Mouse (Mus musculus) forebrain, embryonic 13.5 days (tissue): ENCODE measurements around the gene Myo1b. TPM values are rescaled to one million over a fixed set of nuclear protein-coding genes. Genes with fewer than 3 reads are reported as not detected.

Experiments used
- ATAC-seq: fragments of 200-750 bp; cut with Nextera tagmentation; 2 replicates; pipeline ENCODE4 v1.8.0; 2017
- H3K27ac ChIP-seq: fragments of 300-500 bp; sonication (generic); 2 replicates; pipeline ENCODE4 v1.5.1; 2015; ENCODE audit warnings: inconsistent platforms, mild to moderate bottlenecking, moderate library complexity
- H3K27me3 ChIP-seq: fragments of 300-500 bp; sonication (generic); 2 replicates; pipeline ENCODE4 v1.6.1; 2015; ENCODE audit warnings: mild to moderate bottlenecking, inconsistent platforms
- H3K36me3 ChIP-seq: fragments of 300-500 bp; sonication (generic); 2 replicates; pipeline ENCODE4 v1.6.1; 2015; ENCODE audit warnings: mild to moderate bottlenecking, inconsistent platforms; ENCODE audit not compliant: poor library complexity, severe bottlenecking
- H3K4me1 ChIP-seq: fragments of 300-500 bp; sonication (generic); 2 replicates; pipeline ENCODE4 v1.6.1; 2015; ENCODE audit warnings: inconsistent platforms
- H3K4me2 ChIP-seq: fragments of 300-500 bp; sonication (generic); 2 replicates; pipeline ENCODE4 v1.6.1; 2015; ENCODE audit warnings: inconsistent platforms, mild to moderate bottlenecking, moderate library complexity
- H3K4me3 ChIP-seq: fragments of 300-500 bp; sonication (generic); 2 replicates; pipeline ENCODE4 v1.5.1; 2015; ENCODE audit warnings: mild to moderate bottlenecking, inconsistent platforms
- H3K9ac ChIP-seq: fragments of 300-500 bp; sonication (generic); 2 replicates; pipeline ENCODE4 v1.6.1; 2015; ENCODE audit warnings: mild to moderate bottlenecking, inconsistent platforms
- H3K9me3 ChIP-seq: fragments of 300-500 bp; sonication (generic); replicated peaks from 2 replicates; pipeline ENCODE4 v1.6.1; 2016; ENCODE audit warnings: inconsistent platforms
- WGBS: fragments of 180-500 bp; shearing (Covaris S2); methylation state at CpG from one replicate; pipeline ENCODE4 v1.1.7; 2015; 5-methylcytosine and 5-hydroxymethylcytosine counted together
- polyA plus RNA-seq: library from polyadenylated mRNA; unstranded; fragments of >200 nt; fragmentation: Nextera tagmentation; extraction: Ambion mirVana; gene quantifications from 2 replicates; pipeline ENCODE4 v1.2.1, GENCODE M21; 2015

Gene Myo1b
- polyA plus RNA-seq, 1 experiment from 2014 or later, result 112 TPM

DNA sequence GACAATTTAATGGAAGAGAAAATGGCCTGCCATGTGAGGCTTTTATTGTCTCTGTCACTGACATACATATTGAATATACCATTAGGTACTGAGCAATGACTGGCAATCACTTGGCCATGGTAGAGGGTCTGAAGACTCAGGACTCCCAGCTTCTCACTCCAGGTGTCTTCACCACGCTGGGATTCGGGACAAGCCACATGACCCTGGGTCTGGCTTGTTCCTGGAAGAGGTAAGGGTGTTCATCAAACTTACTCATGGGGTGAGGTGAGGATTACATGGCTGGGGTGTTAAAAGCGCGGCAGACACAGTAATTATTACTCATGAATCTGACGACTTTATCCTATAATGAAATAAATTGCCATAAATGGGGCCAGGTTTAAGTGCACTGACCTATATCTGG is 405 bp upstream of the Myo1b start:
- 0 out of 2 replicates have a peak, but pooled peaks have one; percentile 1 for ATAC-seq
- no peaks in the 10 kb centered on the region for H3K27me3 ChIP-seq
- H3K4me2 ChIP-seq, result peak overlapping the region; percentile 69
- H3K27ac ChIP-seq, result no peak overlapping the region
- peak overlapping the region; percentile 93 for H3K4me3 ChIP-seq
- 49% methylated on average over 5 of the region's 5 CpGs for WGBS
- H3K4me1 ChIP-seq, result peaks cover 23% of the 10 kb centered on the region
- no peaks in the 10 kb centered on the region for H3K9me3 ChIP-seq
- H3K9ac ChIP-seq, result peak overlapping the region; percentile 97
- no peaks in the 10 kb centered on the region for H3K36me3 ChIP-seq

DNA sequence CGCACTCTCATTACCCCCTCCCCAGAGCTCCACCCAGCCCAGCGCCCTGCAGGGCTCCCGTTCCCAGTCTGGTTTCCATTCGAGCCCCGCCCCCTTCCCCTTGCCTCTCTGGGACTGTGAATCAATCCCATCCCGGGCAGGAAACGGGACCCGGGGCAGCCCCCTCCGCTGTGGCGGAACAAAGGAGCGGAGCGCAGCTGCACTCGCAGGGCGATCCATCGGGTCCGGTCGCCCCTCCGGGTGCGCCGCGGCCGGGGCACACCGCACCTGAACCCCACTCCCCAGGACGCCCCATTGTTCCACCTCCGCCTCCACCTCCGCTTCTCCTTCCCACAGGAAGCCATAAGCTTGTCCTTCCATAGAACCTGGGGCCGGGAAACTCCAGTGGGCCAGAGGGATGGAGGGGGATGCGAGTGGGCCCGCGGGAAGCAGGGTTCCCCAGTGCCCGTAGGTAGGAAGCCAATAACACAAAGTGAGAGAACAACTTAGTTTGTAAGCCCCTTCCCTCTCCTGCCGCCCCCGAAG is 758 bp downstream of the Myo1b start:
- WGBS, result under 1% methylated on average over 33 of the region's 33 CpGs
- ATAC-seq, result peak; percentile 94
- H3K27me3 ChIP-seq, result no peaks in the 10 kb centered on the region
- H3K4me3 ChIP-seq, result peak overlapping the region; percentile 93
- H3K27ac ChIP-seq, result peak overlapping the region; percentile 94
- no peaks in the 10 kb centered on the region for H3K36me3 ChIP-seq
- H3K9me3 ChIP-seq, result no peaks in the 10 kb centered on the region
- peak overlapping the region; percentile 97 for H3K9ac ChIP-seq
- H3K4me1 ChIP-seq, result peaks cover 32% of the 10 kb centered on the region
- peak overlapping the region; percentile 69 for H3K4me2 ChIP-seq

- H3K4me2 ChIP-seq, result peak overlapping the region; percentile 69
- H3K9ac ChIP-seq, result no peak overlapping the region
- no peaks in the 10 kb centered on the region for H3K9me3 ChIP-seq
- peak overlapping the region; percentile 93 for H3K4me3 ChIP-seq
- H3K36me3 ChIP-seq, result no peaks in the 10 kb centered on the region
- 88% methylated on average over 3 of the region's 3 CpGs for WGBS
- H3K4me1 ChIP-seq, result peaks cover 43% of the 10 kb centered on the region
- H3K27ac ChIP-seq, result no peak overlapping the region; the same call in none of the 2 replicates
- no peak for ATAC-seq
- H3K27me3 ChIP-seq, result no peaks in the 10 kb centered on the region
Measured at GRCm38 (mm10) chr1:51914095-51914494, 1.8 kb downstream of the Myo1b start.

GRCm38 (mm10) chr1:51913071-51913814 is 2.6 kb downstream of the Myo1b start:
- Histone ChIP-seq H3K36me3 (no peaks in the 10 kb centered on the region), H3K27me3 (no peaks in the 10 kb centered on the region), H3K27ac (no peak overlapping the region; the same call in 1 of the 2 replicates), H3K4me3 (peak overlapping the region; percentile 93; the same call in 1 of the 2 replicates), H3K4me2 (peak overlapping the region; percentile 69), H3K9me3 (no peaks in the 10 kb centered on the region), H3K4me1 (peaks cover 49% of the 10 kb centered on the region), H3K9ac (no peak overlapping the region)
- ATAC-seq, result no peak
- 65% methylated on average over 14 of the region's 14 CpGs for WGBS

GRCm38 (mm10) chr1:51911331-51911730 is 4.5 kb downstream of the Myo1b start:
- Histone ChIP-seq H3K27ac (no peak overlapping the region), H3K4me3 (no peak overlapping the region), H3K9ac (no peak overlapping the region), H3K9me3 (no peaks in the 10 kb centered on the region), H3K27me3 (no peaks in the 10 kb centered on the region), H3K36me3 (no peaks in the 10 kb centered on the region), H3K4me2 (no peak overlapping the region), H3K4me1 (peaks cover 62% of the 10 kb centered on the region)
- no peak for ATAC-seq
- WGBS, result 77% methylated on average over 4 of the region's 4 CpGs

DNA sequence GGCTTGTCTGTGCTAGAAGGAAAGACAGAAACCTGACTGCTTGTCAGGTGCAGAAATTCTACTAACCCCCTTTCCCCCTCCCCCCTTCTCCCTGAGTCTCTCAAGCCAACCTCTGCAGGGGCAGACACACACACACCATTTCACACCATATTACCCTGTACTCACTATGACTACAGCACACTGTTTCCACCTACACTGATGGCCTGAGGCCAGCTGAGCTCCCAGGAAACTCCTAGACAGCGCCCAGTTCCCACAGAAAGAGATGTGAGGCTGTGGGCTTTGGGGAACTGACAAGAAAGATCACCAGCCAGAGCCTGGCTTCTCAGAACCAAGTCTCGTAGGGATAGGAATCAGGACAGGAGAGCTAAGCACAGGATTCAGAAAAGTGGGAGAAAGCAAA is 6.7 kb downstream of the Myo1b start:
- H3K9ac ChIP-seq, result no peak overlapping the region
- no peak overlapping the region for H3K4me3 ChIP-seq
- H3K4me1 ChIP-seq, result peaks cover 56% of the 10 kb centered on the region

GRCm38 (mm10) chr1:51907821-51908220 is 8.1 kb downstream of the Myo1b start:
- Histone ChIP-seq H3K27me3 (no peaks in the 10 kb centered on the region), H3K9me3 (no peaks in the 10 kb centered on the region), H3K27ac (no peak overlapping the region), H3K36me3 (no peaks in the 10 kb centered on the region), H3K9ac (no peak overlapping the region), H3K4me1 (peaks cover 47% of the 10 kb centered on the region), H3K4me3 (no peak overlapping the region), H3K4me2 (no peak overlapping the region)
- no peak for ATAC-seq
- WGBS, result 32% methylated on average over 8 of the region's 8 CpGs

More for the DNA sequence above, 6.7 kb downstream of the Myo1b start:
- no peak for ATAC-seq
- Histone ChIP-seq H3K4me2 (no peak overlapping the region), H3K36me3 (no peaks in the 10 kb centered on the region), H3K9me3 (no peaks in the 10 kb centered on the region), H3K27ac (no peak overlapping the region), H3K27me3 (no peaks in the 10 kb centered on the region)
- 72% methylated on average over 2 of the region's 2 CpGs for WGBS

GRCm38 (mm10) chr1:51906206-51906906 is 9.5 kb downstream of the Myo1b start:
- Histone ChIP-seq H3K4me1 (peaks cover 48% of the 10 kb centered on the region), H3K9me3 (no peaks in the 10 kb centered on the region), H3K4me2 (no peak overlapping the region), H3K36me3 (no peaks in the 10 kb centered on the region), H3K27ac (no peak overlapping the region), H3K27me3 (no peaks in the 10 kb centered on the region), H3K9ac (no peak overlapping the region), H3K4me3 (no peak overlapping the region)
- no peak for ATAC-seq
- 95% methylated on average over 8 of the region's 8 CpGs for WGBS

- Histone ChIP-seq H3K4me2 (no peak overlapping the region), H3K4me1 (peaks cover 39% of the 10 kb centered on the region), H3K9ac (no peak overlapping the region), H3K36me3 (no peaks in the 10 kb centered on the region), H3K9me3 (no peaks in the 10 kb centered on the region), H3K27me3 (no peaks in the 10 kb centered on the region), H3K27ac (no peak overlapping the region), H3K4me3 (no peak overlapping the region)
- 92% methylated on average over 6 of the region's 6 CpGs for WGBS
- ATAC-seq, result no peak
Measured at GRCm38 (mm10) chr1:51905073-51905472, 10.8 kb downstream of the Myo1b start.

GRCm38 (mm10) chr1:51897160-51897572 is 18.7 kb downstream of the Myo1b start:
- peak; percentile 46 for ATAC-seq
- Histone ChIP-seq H3K27me3 (no peaks in the 10 kb centered on the region), H3K4me3 (no peak overlapping the region), H3K4me2 (no peak overlapping the region), H3K27ac (no peak overlapping the region), H3K36me3 (no peaks in the 10 kb centered on the region), H3K9me3 (no peaks in the 10 kb centered on the region), H3K9ac (no peak overlapping the region), H3K4me1 (peaks cover 41% of the 10 kb centered on the region)
- WGBS, result 15% methylated on average over 2 of the region's 6 CpGs

GRCm38 (mm10) chr1:51895961-51896360 is 19.9 kb downstream of the Myo1b start:
- H3K36me3 ChIP-seq, result no peaks in the 10 kb centered on the region
- H3K9me3 ChIP-seq, result no peaks in the 10 kb centered on the region
- H3K4me2 ChIP-seq, result no peak overlapping the region
- no peak overlapping the region for H3K4me3 ChIP-seq
- peak overlapping the region; percentile 14; the same call in 1 of the 2 replicates for H3K27ac ChIP-seq
- peaks cover 43% of the 10 kb centered on the region for H3K4me1 ChIP-seq
- 21% methylated on average over 10 of the region's 10 CpGs for WGBS
- H3K9ac ChIP-seq, result no peak overlapping the region; the same call in 1 of the 2 replicates
- ATAC-seq, result no peak
- no peaks in the 10 kb centered on the region for H3K27me3 ChIP-seq

DNA sequence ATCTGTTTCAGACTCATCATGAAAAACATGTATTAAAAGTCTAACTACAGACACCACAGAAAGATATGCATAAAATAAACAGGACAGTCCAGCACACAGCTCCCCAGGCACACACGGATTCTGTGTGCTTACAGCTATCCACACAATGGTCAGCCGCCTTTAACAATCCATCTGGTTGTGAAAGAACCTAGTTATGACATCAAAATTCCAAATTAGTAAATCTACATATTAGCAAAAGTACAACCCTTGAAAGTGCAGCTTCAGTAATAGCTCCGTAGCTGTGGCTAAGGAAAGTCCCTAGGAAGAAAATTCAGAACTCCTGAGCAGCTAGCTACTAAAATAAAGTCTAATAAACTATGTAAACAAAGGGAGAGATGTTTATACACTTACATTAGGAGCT is 21.1 kb downstream of the Myo1b start:
- Histone ChIP-seq H3K9ac (no peak overlapping the region), H3K36me3 (peaks cover 2% of the 10 kb centered on the region; the same call in 1 of the 2 replicates), H3K27me3 (no peaks in the 10 kb centered on the region), H3K27ac (no peak overlapping the region), H3K4me1 (peaks cover 49% of the 10 kb centered on the region), H3K4me3 (no peak overlapping the region), H3K4me2 (no peak overlapping the region), H3K9me3 (no peaks in the 10 kb centered on the region)
- no peak for ATAC-seq
- 83% methylated on average over 3 of the region's 3 CpGs for WGBS
